Mouse (Mus musculus): ENCODE measurements around the gene Thy1.
A peak's percentile ranks its signal among the peaks of the same experiment; 100 is the strongest.

Thy1 gene

DNA sequence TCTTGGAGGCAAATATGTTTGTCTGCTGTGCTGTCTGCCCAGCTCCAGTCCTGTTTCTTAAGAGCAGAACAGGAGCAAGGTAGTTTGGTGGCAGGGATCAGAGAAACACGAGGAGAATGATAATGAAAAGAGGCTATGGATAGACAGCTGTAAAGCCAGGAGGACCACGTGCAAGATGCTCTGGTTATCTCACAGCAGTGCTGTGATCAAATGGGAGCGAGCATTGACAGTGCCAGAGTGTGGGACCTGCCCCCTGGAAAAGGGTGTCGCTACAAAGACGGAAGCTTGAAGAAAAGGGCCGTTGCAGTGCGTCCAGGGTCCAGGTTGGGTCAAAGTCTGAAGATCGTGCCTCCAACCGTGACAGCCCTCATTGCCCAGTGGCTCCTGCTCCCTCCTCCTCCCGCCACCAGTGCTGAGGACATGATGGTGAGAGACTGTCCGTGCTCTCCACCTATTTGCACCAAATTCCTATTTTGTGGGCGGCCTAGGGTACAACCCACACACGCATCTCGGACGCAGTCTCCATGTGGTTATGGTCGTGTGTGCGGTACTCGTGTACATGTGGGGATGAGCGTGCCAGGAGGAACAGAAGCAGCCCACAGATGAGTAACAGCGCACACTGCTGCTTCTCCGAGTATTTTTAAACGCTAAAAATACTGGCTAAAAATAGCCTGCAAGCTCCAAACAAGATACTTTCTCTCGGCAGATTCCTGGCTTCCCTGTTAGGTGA, 40.4 kb downstream of the Thy1 start:
- DNase-seq, result no peak

DNA sequence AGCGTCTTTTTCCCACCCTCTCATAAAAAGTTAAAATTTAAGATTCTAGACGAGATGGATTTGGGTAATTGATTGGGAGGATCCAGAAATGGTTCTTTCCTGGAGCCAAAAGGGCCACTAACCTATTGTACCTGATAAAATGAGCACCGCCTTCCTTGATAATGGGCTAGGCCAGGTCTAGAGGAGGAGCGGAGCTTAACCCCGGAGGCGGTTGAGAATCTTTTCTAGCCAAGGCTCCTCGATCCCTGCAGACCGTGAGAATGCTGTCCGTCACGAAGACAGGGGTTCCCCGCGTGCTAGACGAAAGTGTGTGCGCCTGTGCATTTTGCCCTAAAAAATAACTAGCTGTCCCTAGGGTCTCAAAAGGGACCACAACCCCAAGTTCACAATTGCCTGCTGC, 41.1 kb downstream of the Thy1 start:
- DNase-seq, result no peak

DNA sequence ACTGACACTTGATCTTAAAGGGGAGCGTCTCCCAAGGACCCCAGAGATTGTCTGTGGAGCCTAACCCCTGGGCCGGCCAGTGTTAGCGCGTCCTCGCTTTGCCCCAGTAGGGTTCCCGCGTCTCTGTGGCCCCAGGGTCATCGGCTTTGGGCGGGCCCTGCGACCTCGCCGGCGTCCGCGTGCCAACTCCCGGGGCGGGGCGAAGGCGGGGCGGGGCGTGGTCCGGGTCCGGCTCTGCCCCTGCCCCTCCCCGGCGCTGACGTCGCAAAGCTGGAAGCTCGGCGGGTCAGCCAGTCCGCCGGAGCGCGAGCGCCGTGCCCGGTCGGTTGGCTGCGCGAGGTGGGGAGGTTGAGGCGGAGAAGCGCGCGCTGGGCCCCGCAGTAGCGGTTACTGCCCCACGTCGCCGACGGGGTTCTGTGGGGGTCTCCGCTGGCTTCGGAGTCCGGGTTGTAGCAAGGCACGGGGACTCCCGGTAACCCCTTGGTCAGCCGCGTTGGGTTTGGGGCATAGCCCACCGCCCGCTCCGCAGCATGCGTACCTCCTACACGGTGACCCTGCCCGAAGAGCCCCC, 41.6 kb downstream of the Thy1 start:
- peak; percentile 84 for DNase-seq

DNA sequence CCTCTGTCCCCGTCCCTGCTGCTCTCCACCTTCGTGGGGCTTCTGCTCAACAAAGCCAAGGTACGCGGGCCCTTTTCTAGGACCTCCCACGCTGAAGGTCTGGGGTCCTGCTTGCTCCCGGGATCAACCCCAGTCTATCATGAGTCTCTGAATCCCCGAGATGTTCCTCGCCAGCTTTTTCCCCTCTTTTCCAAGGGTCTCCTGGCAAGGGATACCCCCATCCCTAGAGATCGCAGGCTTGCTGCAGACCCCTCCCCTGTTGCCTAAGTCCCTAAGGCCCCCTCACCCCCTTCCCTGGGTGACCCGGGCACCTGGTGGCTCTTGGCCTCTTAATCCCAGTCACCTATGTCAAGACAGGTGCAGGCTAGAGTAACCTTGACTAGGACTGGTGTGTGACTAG, 42.1 kb downstream of the Thy1 start:
- DNase-seq, result no peak

DNA sequence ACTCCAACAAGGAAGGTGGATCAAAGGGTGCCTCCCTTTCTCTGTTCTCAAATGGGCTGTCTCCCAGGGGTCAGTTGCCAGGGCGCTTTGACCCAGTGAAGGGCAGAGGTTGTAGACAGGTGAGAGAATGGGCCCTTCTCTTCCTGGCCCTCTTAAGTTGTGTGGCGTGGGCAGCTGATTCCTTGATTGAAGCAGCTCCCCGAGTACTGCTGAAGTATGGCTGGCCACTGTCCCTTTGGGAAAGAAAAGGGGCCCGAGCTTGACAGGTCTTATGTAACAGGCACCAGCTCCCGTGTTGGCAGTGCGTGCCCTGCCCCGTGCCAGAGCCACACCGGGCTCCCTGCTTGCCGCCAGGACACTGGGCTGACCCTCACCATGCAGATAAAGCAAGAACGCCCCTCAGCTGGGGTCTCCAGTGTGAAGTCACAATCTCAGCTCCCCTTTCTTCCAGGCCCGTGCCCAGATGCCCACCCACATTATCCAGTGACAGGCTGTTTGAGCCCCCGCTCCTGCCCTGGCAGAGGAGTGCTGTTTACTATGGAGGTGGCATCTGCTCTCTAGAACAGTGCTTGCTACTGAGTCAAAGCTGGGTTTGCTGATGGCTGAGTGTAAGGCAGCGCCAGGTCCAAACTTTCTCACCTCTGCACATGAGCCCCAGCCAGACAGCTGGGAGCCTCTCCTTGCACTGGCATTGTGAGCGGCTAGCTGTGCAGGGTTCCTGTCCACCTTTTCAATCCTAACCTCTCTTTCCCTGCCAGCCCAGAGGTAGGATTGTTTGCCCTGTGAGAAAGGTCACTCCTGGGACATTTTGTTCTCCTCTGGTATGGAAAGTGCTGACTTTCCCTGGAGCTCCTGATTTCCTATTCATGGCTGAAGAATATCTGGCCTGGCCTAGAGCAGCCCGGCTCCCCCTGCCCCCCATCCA, 42.8 kb downstream of the Thy1 start:
- no peak for DNase-seq

DNA sequence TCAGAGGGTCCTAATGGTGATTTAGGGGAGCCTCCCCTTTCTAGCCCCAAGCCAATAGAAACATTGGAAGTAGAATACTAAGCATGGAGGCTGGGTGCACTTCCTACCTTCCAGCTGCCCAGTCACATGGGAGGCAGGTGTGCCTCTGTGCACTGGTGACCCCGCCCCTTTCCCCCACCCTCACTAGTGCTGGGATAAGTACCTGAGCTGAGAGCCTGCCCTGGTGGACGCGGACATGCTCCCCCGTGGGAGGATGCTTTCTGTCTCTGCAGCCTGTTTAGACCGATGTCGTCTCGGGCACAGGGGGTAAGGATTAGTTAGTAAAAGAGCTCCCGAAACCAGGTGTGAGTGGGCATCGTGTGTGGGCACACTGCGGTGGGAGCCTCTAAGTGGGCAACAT, 43.8 kb downstream of the Thy1 start:
- no peak for DNase-seq

DNA sequence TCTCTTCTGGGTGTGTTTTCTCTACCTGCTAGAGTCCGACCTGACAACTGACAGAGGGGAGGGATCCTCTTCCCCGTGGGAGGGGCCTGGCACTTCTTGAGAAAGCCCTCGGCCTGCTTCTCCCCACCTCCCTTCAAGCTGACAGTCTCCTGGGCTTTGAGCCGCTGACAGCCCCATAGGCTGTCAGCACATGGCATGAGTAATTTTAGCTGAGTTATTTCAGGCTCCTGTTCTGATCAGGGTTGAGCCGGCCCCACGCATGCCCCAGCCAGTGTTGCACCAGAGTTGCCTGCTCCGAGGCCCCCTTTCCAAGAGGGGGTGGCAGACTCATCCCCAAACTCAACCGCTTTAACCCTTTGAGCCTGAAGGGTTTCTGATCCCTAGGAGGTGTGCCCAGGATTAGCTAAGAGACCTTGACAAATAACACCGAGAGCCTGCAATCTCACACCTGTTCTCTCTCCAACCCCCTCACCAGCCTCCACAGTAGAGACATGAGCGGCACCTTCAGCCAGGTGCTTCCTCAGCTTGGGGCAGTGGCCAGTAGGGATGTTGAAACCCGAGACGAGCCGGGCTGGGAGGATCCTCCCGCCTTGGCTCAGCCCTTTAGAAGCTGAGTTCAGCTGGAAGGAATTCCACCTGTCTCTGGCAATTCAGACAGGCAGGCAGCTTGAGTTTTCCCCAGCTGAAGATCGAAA, 44.7 kb downstream of the Thy1 start:
- DNase-seq, result no peak

DNA sequence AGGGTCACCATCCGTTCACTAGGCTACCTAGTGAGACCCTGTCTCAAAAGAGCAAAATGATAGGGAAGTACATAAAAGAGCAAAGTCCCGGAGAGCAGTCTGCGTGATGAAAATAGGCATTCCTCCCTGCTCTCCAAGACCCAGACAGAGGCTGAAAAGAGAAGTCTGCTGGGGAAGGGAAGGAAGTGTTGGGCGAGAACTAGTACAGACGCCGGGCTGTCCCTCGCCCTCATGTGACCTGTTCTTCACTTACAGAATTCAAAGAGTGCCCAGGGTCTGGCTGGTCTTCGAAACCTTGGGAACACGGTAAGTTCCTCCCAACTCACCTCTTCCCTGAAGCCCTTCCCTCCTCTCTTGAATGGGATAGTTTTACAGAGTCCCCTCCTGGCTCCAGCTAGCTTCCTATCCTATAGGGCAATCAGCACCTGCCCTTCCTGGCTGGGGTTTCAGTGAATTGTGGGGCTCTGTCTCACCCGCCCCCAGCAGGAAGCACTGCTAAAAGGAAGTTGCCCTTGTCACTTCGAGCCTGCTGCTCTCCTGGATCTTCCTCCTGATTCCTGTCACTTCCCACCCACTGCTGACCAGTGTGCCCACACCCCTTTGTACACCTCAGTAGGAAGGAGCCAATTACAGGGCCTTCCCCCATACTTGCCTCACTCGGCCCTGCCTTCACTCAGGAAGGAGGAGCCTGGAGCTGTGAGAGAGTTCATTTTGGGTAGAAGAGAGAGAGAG, 45.9 kb downstream of the Thy1 start:
- DNase-seq, result peak; percentile 59

DNA sequence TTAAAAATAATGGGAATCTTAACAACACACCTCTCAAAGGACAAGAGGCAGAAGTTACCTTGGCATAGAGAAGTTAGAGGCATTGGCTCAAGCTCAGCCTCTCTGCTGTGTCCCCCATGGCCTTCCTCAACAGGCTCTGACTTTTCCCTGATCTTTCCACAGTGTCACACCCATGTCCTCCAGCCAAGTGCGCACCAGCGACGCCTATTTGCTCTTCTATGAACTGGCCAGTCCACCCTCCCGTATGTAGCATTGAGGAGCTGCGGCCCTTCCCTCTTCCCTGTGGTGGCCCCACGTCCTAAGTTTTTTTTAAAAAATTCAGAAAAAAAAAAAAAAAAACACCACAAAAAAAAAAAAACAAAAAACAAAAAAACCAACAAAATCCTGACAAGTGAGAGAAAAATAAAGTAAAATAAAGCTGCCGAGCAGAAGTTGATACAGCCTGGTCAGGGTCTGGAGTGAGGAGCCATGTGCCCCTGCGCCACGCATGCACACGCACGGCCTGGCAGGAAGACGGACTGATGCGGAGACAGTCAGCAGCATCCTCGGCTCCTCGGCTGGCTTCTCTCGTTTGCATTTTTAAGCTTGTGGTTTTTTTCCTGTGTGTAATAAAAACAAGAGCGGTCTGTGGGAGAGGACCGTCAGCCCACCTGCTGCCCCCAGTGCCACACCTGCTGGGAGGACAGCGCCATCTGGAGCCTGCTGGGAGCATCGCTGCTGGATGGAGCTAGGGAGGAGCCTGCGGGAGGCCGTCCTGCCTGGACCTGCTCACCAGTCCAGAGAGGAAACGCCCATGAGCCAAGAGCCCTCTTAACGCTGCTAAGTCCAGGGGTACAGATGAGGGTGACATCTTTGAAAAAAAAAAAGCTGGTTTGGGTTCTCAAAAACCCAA, 50.7 kb downstream of the Thy1 start:
- peak; percentile 94 for DNase-seq

DNA sequence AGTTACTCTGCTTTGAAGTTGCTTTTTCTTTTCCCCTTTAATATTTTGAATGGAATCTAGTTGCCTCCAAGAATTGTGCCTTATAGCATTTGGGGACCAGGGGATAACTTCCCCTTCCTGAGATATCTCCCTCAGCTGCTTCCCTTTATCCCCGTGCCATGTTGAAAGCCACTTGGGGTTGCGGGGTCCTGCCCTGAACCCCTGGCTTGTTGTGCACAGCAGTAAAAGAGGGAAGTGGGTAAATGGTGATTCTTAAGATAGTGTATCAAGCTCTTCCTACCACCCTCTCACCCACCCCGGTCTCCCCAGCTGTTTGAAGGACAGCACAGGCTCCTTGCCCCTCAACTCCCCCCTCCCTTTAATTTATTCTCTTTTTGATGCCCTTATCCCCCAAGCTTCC, 51.6 kb downstream of the Thy1 start:
- DNase-seq, result no peak

DNA sequence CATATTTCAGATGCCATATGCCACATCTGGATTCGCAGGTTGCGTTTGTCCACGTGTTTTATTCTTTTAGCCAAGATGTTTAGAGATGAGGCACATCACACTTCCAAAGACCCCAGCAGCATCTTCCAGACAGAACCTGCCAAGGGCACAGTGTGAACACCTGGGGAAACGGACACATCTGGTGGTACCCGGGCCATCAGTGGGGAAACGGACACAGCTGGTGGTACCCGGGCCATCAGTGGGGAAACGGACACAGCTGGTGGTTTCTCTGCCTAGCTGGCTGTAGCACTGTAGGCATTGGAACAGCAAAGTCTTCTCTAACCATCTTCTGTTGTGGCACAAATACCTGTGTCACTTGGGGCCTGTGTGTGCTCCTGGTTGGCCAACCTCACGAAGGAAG, 52.6 kb downstream of the Thy1 start:
- no peak for DNase-seq

DNA sequence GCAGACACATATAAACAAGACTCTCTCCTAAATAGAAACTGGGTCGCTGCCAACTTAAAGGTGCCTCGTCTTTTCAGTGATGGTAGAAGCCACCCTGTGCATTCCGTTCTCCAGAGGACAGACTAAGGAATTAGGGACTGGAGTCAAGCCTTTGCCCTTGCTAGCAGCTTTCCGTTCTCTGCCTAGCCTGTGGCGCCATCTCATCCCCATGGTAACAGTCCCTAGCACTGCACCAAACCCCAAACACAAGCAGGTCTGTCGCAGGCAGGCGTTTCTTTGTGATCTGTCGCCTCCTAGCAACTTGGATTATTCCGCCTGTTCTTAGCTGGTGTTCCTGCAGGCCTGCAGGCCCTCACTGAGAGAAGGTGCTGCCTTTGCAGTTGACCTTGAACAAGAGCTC, 53.4 kb downstream of the Thy1 start:
- no peak for DNase-seq
